In the genomic region with DNA sequence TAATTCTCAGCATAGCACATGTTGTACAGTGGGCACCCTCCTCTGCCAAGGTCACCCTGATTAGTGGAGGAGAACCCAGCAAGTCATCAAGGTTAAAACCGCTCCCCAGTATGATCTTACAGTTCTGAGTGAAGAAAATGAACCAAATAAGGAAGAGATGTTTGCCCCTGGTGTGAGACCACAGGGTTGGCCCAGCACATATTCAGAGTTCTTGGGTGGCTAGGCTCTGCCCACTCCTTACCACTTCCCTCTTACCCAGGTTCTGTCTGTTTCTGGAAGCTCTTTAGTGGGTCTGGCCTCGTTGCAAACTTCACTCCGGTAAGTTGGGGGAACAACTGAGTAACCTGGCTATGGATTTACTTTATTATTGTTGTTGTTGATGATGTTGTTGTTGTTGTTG, we compare ENCODE assay signal across 19 mouse cellular contexts.
"Had no signal": no experiment of that assay in that cellular context is flagged by ENCODE, and none has a peak within 500 bp of the region (broad histone marks: within the 10 kb centered on the region; RNA-seq: fewer than 3 reads in every experiment).

No protein-coding gene starts in this region.

- DNase-seq: gastrocnemius, adult 2 months; gastrocnemius, postnatal 10 days; gastrocnemius, postnatal 25 days; heart, adult 11 months; heart, adult 2 months; heart, postnatal 14 days; heart, postnatal 36 days; kidney, adult 2 months; kidney, adult 9 months; kidney, postnatal 14 days; kidney, postnatal 36 days; layer of hippocampus, adult 9-11 months; layer of hippocampus, postnatal 36 days; left cerebral cortex, postnatal 4 days had no signal

- ATAC-seq: hindbrain, embryonic 16.5 days; inflammation-experienced regulatory T-cells, adult 6 months; intestine, embryonic 15.5 days; intestine, postnatal 0 days; liver, embryonic 12.5 days had no signal
